Mouse (Mus musculus) midbrain, embryonic 13.5 days (tissue): ENCODE measurements around the gene Gm49416. TPM values are rescaled to one million over a fixed set of nuclear protein-coding genes. Genes with fewer than 3 reads are reported as not detected.

Experiments
- microRNA-seq: library from miRNA; unstranded; fragments of <30 nt; microRNA quantifications from one replicate; pipeline ENCODE4, GENCODE M21; 2016
- polyA plus RNA-seq: library from polyadenylated mRNA; unstranded; fragments of >200 nt; fragmentation: Nextera tagmentation; extraction: Ambion mirVana; gene quantifications from 2 replicates; pipeline ENCODE4 v1.2.1, GENCODE M21; 2015

Gm49416 gene
- polyA plus RNA-seq, 1 experiment from 2014 or later: not detected

Small RNAs within 50 kb of the gene (microRNA-seq; reads per million reads assigned to microRNA genes)
- gene Mir5136: not detected

Other genes with a start within 250 kb of the Gm49416 start
- gene Chrm1, start 225.1 kb upstream of the Gm49416 start, polyA plus RNA-seq: 0.31 and 0.58 TPM in 2 replicates
- gene Slc3a2, start 165.6 kb upstream of the Gm49416 start, polyA plus RNA-seq: 151 and 153 TPM in 2 replicates
- gene Wdr74, start 153.1 kb upstream of the Gm49416 start, polyA plus RNA-seq: 89.1 and 93.4 TPM in 2 replicates
- gene 1700092M07Rik, start 148.2 kb upstream of the Gm49416 start, polyA plus RNA-seq: 2.2 and 2.5 TPM in 2 replicates
- gene Stx5a, start 147.5 kb upstream of the Gm49416 start, polyA plus RNA-seq: 121 and 127 TPM in 2 replicates
- 195 and 206 TPM in 2 replicates for gene Nxf1, start 131.9 kb upstream of the Gm49416 start, polyA plus RNA-seq
- gene Tmem223, start 117.9 kb upstream of the Gm49416 start, polyA plus RNA-seq: 264 and 280 TPM in 2 replicates
- gene Tmem179b, start 114.5 kb upstream of the Gm49416 start, polyA plus RNA-seq: 35.8 and 38.1 TPM in 2 replicates
- 28.8 and 30.5 TPM in 2 replicates for gene Taf6l, start 102.5 kb upstream of the Gm49416 start, polyA plus RNA-seq
- 163 and 164 TPM in 2 replicates for gene Polr2g, start 90.3 kb upstream of the Gm49416 start, polyA plus RNA-seq
- gene Zbtb3, start 86.4 kb upstream of the Gm49416 start, polyA plus RNA-seq: 8.1 and 8.3 TPM in 2 replicates
- gene Ttc9c, start 69.6 kb upstream of the Gm49416 start, polyA plus RNA-seq: 66.1 and 70.3 TPM in 2 replicates
- 6.1 and 6.4 TPM in 2 replicates for gene Hnrnpul2, start 68.9 kb upstream of the Gm49416 start, polyA plus RNA-seq
- gene AC129217.1, start 59.2 kb upstream of the Gm49416 start, polyA plus RNA-seq: not detected in 2 replicates
- gene Bscl2, start 51.5 kb upstream of the Gm49416 start, polyA plus RNA-seq: 78.9 and 83.7 TPM in 2 replicates
- gene Gng3, start 49.7 kb upstream of the Gm49416 start, polyA plus RNA-seq: 310 and 338 TPM in 2 replicates
- 0.23 and 0.62 TPM in 2 replicates for gene Lrrn4cl, start 38.2 kb upstream of the Gm49416 start, polyA plus RNA-seq
- 167 and 168 TPM in 2 replicates for gene Ubxn1, start 17.4 kb upstream of the Gm49416 start, polyA plus RNA-seq
- 66.5 and 71.5 TPM in 2 replicates for gene Uqcc3, start 8.0 kb upstream of the Gm49416 start, polyA plus RNA-seq
- gene Lbhd1, start 5.2 kb upstream of the Gm49416 start, polyA plus RNA-seq: 61.5 and 61.8 TPM in 2 replicates
- not detected in 2 replicates for gene Gm49403, start 5.0 kb upstream of the Gm49416 start, polyA plus RNA-seq
- gene 1810009A15Rik, start 73 bp upstream of the Gm49416 start, polyA plus RNA-seq: 56.1 and 70.3 TPM in 2 replicates
- gene Ints5, start 4.1 kb downstream of the Gm49416 start, polyA plus RNA-seq: 34.8 and 38.9 TPM in 2 replicates
- 96.8 and 99.8 TPM in 2 replicates for gene Ganab, start 9.1 kb downstream of the Gm49416 start, polyA plus RNA-seq
- 82.2 and 89.5 TPM in 2 replicates for gene B3gat3, start 31.4 kb downstream of the Gm49416 start, polyA plus RNA-seq
- gene Rom1, start 40.4 kb downstream of the Gm49416 start, polyA plus RNA-seq: 1.9 and 2.4 TPM in 2 replicates
- 8.7 and 9.2 TPM in 2 replicates for gene Eml3, start 40.6 kb downstream of the Gm49416 start, polyA plus RNA-seq
- gene Mta2, start 52.9 kb downstream of the Gm49416 start, polyA plus RNA-seq: 149 and 153 TPM in 2 replicates
- 32.4 and 32.6 TPM in 2 replicates for gene Tut1, start 64.9 kb downstream of the Gm49416 start, polyA plus RNA-seq
- 334 and 335 TPM in 2 replicates for gene Eef1g, start 78.1 kb downstream of the Gm49416 start, polyA plus RNA-seq
- 3.7 and 4.9 TPM in 2 replicates for gene Ahnak, start 100.4 kb downstream of the Gm49416 start, polyA plus RNA-seq
- not detected in 2 replicates for gene Scgb1a1, start 199.0 kb downstream of the Gm49416 start, polyA plus RNA-seq
- 13.6 and 17.2 TPM in 2 replicates for gene Asrgl1, start 246.7 kb downstream of the Gm49416 start, polyA plus RNA-seq